Mouse (Mus musculus) lung, embryonic 14.5 days (tissue): ENCODE measurements around the gene Tas2r135. TPM values are rescaled to one million over a fixed set of nuclear protein-coding genes. Genes with fewer than 3 reads are reported as not detected.

Experiments used
- ATAC-seq: fragments of 200-750 bp; cut with Nextera tagmentation; 2 replicates; pipeline ENCODE4 v1.8.0; 2017; ENCODE audit warnings: mild to moderate bottlenecking, moderate TSS enrichment, moderate library complexity; ENCODE audit not compliant: insufficient read depth
- DNase-seq: peaks from one replicate; pipeline ENCODE4 v3.0.0-alpha.2; 2015
- H3K27ac ChIP-seq: fragments of 300-500 bp; sonication (generic); 2 replicates; pipeline ENCODE4 v1.5.1; 2014; ENCODE audit warnings: low read depth, mild to moderate bottlenecking, moderate library complexity
- H3K27me3 ChIP-seq: fragments of 300-500 bp; sonication (generic); 2 replicates; pipeline ENCODE4 v1.6.1; 2014; ENCODE audit warnings: low read length, control low read depth; ENCODE audit not compliant: insufficient read depth
- H3K36me3 ChIP-seq: fragments of 300-500 bp; sonication (generic); 2 replicates; pipeline ENCODE4 v1.6.1; 2014; ENCODE audit warnings: control low read depth; ENCODE audit not compliant: insufficient read depth
- H3K4me1 ChIP-seq: fragments of 300-500 bp; sonication (generic); 2 replicates; pipeline ENCODE4 v1.6.1; 2014; ENCODE audit warnings: antibody characterized with exemption, control low read depth; ENCODE audit not compliant: insufficient read depth
- H3K4me2 ChIP-seq: fragments of 300-500 bp; sonication (generic); 2 replicates; pipeline ENCODE4 v1.6.1; 2014; ENCODE audit warnings: mild to moderate bottlenecking
- H3K4me3 ChIP-seq: fragments of 300-500 bp; sonication (generic); 2 replicates; pipeline ENCODE4 v1.5.1; 2014; ENCODE audit warnings: low read depth, low read length
- H3K9ac ChIP-seq: fragments of 300-500 bp; sonication (generic); 2 replicates; pipeline ENCODE4 v1.6.1; 2014
- H3K9me3 ChIP-seq: fragments of 300-500 bp; sonication (generic); 2 replicates; pipeline ENCODE4 v1.6.1; 2016; ENCODE audit warnings: low read depth, low read length, control low read depth
- CTCF ChIP-seq: IDR thresholded peaks from 2 replicates; pipeline ENCODE4 v1.5.1; 2016; ENCODE audit warnings: antibody characterized with exemption, low read depth
- WGBS: fragments of 180-500 bp; shearing (Covaris S2); extraction: QIAGEN DNeasy Blood & Tissue Kit; methylation state at CpG from one replicate; pipeline ENCODE4 v1.1.7; 2014; 5-methylcytosine and 5-hydroxymethylcytosine counted together
- polyA plus RNA-seq: library from polyadenylated mRNA; unstranded; fragments of >200 nt; fragmentation: Nextera tagmentation; extraction: Ambion mirVana; gene quantifications from 2 replicates; pipeline ENCODE4 v1.2.1, GENCODE M21; 2014

The Tas2r135 gene
- polyA plus RNA-seq, 1 experiment from 2014 or later = not detected

- no peaks in the 10 kb centered on the region for H3K9me3 ChIP-seq
- 0 out of 2 replicates have a peak, but pooled peaks cover 7% of the 10 kb centered on the region for H3K4me1 ChIP-seq
- no peak overlapping the region for H3K9ac ChIP-seq
- DNase-seq = peak; percentile 97
- H3K27ac ChIP-seq = peak overlapping the region; percentile 76; the same call in 1 of the 2 replicates
- no peak overlapping the region for H3K4me3 ChIP-seq
- H3K27me3 ChIP-seq = no peaks in the 10 kb centered on the region
- WGBS = 26% methylated on average over 9 of the region's 9 CpGs
- no peak for TF ChIP-seq CTCF
- peak; percentile 92 for ATAC-seq
- H3K4me2 ChIP-seq = no peak overlapping the region
- H3K36me3 ChIP-seq = no peaks in the 10 kb centered on the region
Observed at GRCm38 (mm10) chr6:42395960-42396809, 9.0 kb upstream of the Tas2r135 start.

- Histone ChIP-seq H3K4me3 (no peak overlapping the region), H3K27me3 (no peaks in the 10 kb centered on the region), H3K4me1 (0 out of 2 replicates have a peak, but pooled peaks cover 7% of the 10 kb centered on the region), H3K9me3 (no peaks in the 10 kb centered on the region), H3K27ac (peak overlapping the region; percentile 66; the same call in 1 of the 2 replicates), H3K36me3 (no peaks in the 10 kb centered on the region), H3K9ac (no peak overlapping the region), H3K4me2 (no peak overlapping the region)
- TF ChIP-seq CTCF = no peak
- ATAC-seq (no peak), DNase-seq (peak; percentile 13)
- WGBS = 49% methylated on average over 3 of the region's 3 CpGs
Observed at GRCm38 (mm10) chr6:42397041-42397657, 8.1 kb upstream of the Tas2r135 start.

GRCm38 (mm10) chr6:42398285-42398684, 6.9 kb upstream of the Tas2r135 start:
- 74% methylated on average over 3 of the region's 3 CpGs for WGBS
- no peak overlapping the region for H3K27ac ChIP-seq
- no peak overlapping the region for H3K9ac ChIP-seq
- H3K4me1 ChIP-seq = 0 out of 2 replicates have a peak, but pooled peaks cover 7% of the 10 kb centered on the region
- no peaks in the 10 kb centered on the region for H3K9me3 ChIP-seq
- TF ChIP-seq CTCF = no peak
- ATAC-seq (no peak), DNase-seq (no peak)
- H3K36me3 ChIP-seq = no peaks in the 10 kb centered on the region
- no peak overlapping the region for H3K4me3 ChIP-seq
- no peak overlapping the region for H3K4me2 ChIP-seq
- no peaks in the 10 kb centered on the region for H3K27me3 ChIP-seq

GRCm38 (mm10) chr6:42398998-42399397, 6.2 kb upstream of the Tas2r135 start:
- no peak for ATAC-seq
- H3K36me3 ChIP-seq = no peaks in the 10 kb centered on the region
- no peak for TF ChIP-seq CTCF

GRCm38 (mm10) chr6:42399938-42400337, 5.3 kb upstream of the Tas2r135 start, which contains the start of gene Tas2r143:
Tas2r143 (plus strand) TSS chr6:42400238.
- Histone ChIP-seq H3K4me1 (0 out of 2 replicates have a peak, but pooled peaks cover 7% of the 10 kb centered on the region), H3K4me2 (no peak within 1 kb of the TSS), H3K27ac (no peak within 1 kb of the TSS), H3K9ac (no peak within 1 kb of the TSS), H3K27me3 (no peaks in the 10 kb centered on the region), H3K9me3 (no peaks in the 10 kb centered on the region), H3K36me3 (no peaks in the 10 kb centered on the region), H3K4me3 (no peak within 1 kb of the TSS)
- WGBS = 82% methylated on average over 1 of the region's 1 CpGs
- ATAC-seq = no peak
- DNase-seq = no peak
- no peak for TF ChIP-seq CTCF

More at GRCm38 (mm10) chr6:42398998-42399397, 6.2 kb upstream of the Tas2r135 start:
- Histone ChIP-seq H3K4me3 (no peak overlapping the region), H3K4me1 (0 out of 2 replicates have a peak, but pooled peaks cover 7% of the 10 kb centered on the region), H3K27me3 (no peaks in the 10 kb centered on the region), H3K4me2 (no peak overlapping the region), H3K9me3 (no peaks in the 10 kb centered on the region), H3K9ac (no peak overlapping the region), H3K27ac (no peak overlapping the region)
- DNase-seq = no peak
- WGBS = 93% methylated on average over 1 of the region's 1 CpGs

GRCm38 (mm10) chr6:42419443-42419842, 14.2 kb downstream of the Tas2r135 start:
- H3K4me1 ChIP-seq = no peaks in the 10 kb centered on the region
- DNase-seq = no peak

GRCm38 (mm10) chr6:42421439-42421838, 16.2 kb downstream of the Tas2r135 start:
- Histone ChIP-seq H3K4me1 (no peaks in the 10 kb centered on the region), H3K9ac (no peak overlapping the region), H3K9me3 (no peaks in the 10 kb centered on the region), H3K36me3 (no peaks in the 10 kb centered on the region), H3K4me2 (no peak overlapping the region), H3K27ac (no peak overlapping the region), H3K4me3 (no peak overlapping the region), H3K27me3 (no peaks in the 10 kb centered on the region)
- ATAC-seq = no peak
- 85% methylated on average over 2 of the region's 2 CpGs for WGBS
- TF ChIP-seq CTCF = no peak
- no peak for DNase-seq

More at GRCm38 (mm10) chr6:42419443-42419842, 14.2 kb downstream of the Tas2r135 start:
- 88% methylated on average over 2 of the region's 2 CpGs for WGBS
- no peak for ATAC-seq
- Histone ChIP-seq H3K36me3 (no peaks in the 10 kb centered on the region), H3K4me2 (no peak overlapping the region), H3K27me3 (no peaks in the 10 kb centered on the region), H3K4me3 (no peak overlapping the region), H3K27ac (no peak overlapping the region), H3K9ac (no peak overlapping the region), H3K9me3 (no peaks in the 10 kb centered on the region)
- TF ChIP-seq CTCF = no peak
